ENCODE assay signal across 8 mouse cellular contexts in genomic region chrX:72987520-72987905, GRCm38 (mm10). TPM values are rescaled to one million over a fixed set of nuclear protein-coding genes. Genes with fewer than 3 reads are reported as not detected.
A peak's percentile ranks its signal among the peaks of the same experiment; 100 is the strongest.
DNase-seq lines count a peak whose midpoint lies in the region; ATAC-seq and TF ChIP-seq lines count a peak whose summit lies in the region.

No protein-coding gene starts in this region.

- no peaks in the 10 kb centered on the region for H3K4me1 ChIP-seq in heart, embryonic 16.5 days (ENCODE audit: control insufficient read depth, insufficient read depth, low read length)
- no peaks in the 10 kb centered on the region for H3K4me1 ChIP-seq in ES-E14 (ENCODE audit: control insufficient read depth in 2 of 2, insufficient read depth in 2 of 2, low read length in 2 of 2, poor library complexity in 1 of 2)
- 0 out of 2 replicates have a peak, but pooled peaks cover 3% of the 10 kb centered on the region for H3K4me1 ChIP-seq in hindbrain, embryonic 10.5 days (replicated peaks)
- no peaks in the 10 kb centered on the region for H3K4me1 ChIP-seq in liver, postnatal 0 days (ENCODE audit: insufficient read depth)

- peak overlapping the region; percentile 75 for H3K4me2 ChIP-seq in heart, embryonic 16.5 days (ENCODE audit: low read depth, low read length)
- peak overlapping the region; percentile 64 for H3K4me2 ChIP-seq in liver, postnatal 0 days (ENCODE audit: low read depth, low read length)

- TF ChIP-seq EP300 in liver, postnatal 0 days (IDR thresholded peaks at IDR 0.05; ENCODE audit: low read depth): no peak

- no peak overlapping the region for H3K27ac ChIP-seq in heart, embryonic 16.5 days (ENCODE audit: low read length)
- H3K27ac ChIP-seq in ES-E14 (ENCODE audit: insufficient read depth, low read depth, low read length, poor library complexity, severe bottlenecking): no peak overlapping the region
- peak overlapping the region; percentile 72 for H3K27ac ChIP-seq in hindbrain, embryonic 10.5 days
- no peak overlapping the region for H3K27ac ChIP-seq in liver, postnatal 0 days (ENCODE audit: low read depth)

- intact Hi-C loops in heart, postnatal 10 days (cut with DNase I): no loop called here

- no peaks in the 10 kb centered on the region for H3K9me3 ChIP-seq in heart, embryonic 16.5 days (replicated peaks; ENCODE audit: control insufficient read depth, low read length)
- H3K9me3 ChIP-seq in ES-E14 (ENCODE audit: control insufficient read depth, insufficient read depth, low read depth, low read length): no peaks in the 10 kb centered on the region
- no peaks in the 10 kb centered on the region for H3K9me3 ChIP-seq in hindbrain, embryonic 10.5 days
- H3K9me3 ChIP-seq in liver, postnatal 0 days (ENCODE audit: low read length): no peaks in the 10 kb centered on the region

- WGBS in heart, embryonic 16.5 days: 24% methylated on average over 12 of the region's 14 CpGs
- 21% methylated on average over 14 of the region's 14 CpGs for WGBS in hindbrain, embryonic 10.5 days
- WGBS in liver, postnatal 0 days (ENCODE audit: insufficient replicate concordance): 25% methylated on average over 14 of the region's 14 CpGs

- peak overlapping the region; percentile 54 for H3K4me3 ChIP-seq in heart, embryonic 16.5 days (ENCODE audit: low read length)
- peak overlapping the region; percentile 78 to 91 for H3K4me3 ChIP-seq in ES-E14 (ENCODE audit: insufficient read depth in 1 of 2, low read depth in 1 of 2, low read length in 2 of 2, poor library complexity in 1 of 2, severe bottlenecking in 1 of 2)
- peak overlapping the region; percentile 56 for H3K4me3 ChIP-seq in hindbrain, embryonic 10.5 days
- H3K4me3 ChIP-seq in liver, postnatal 0 days (ENCODE audit: low read depth, low read length): peak overlapping the region; percentile 33; the same call in 1 of the 2 replicates

- no peak for DNase-seq in heart, postnatal 10 days
- DNase-seq in ES-E14 (ENCODE audit: low read depth, low spot score): no peak
- no peak for DNase-seq in hindbrain, embryonic 10.5 days (ENCODE audit: low spot score)
- no peak for DNase-seq in liver, postnatal 0 days
- no peak for DNase-seq in adrenal gland, postnatal 10 days
- DNase-seq in cerebellum, adult 11 months: no peak
- no peak for DNase-seq in layer of hippocampus, adult 18-20 months (ENCODE audit: low spot score in 2 of 2)

- no peak for TF ChIP-seq CTCF in liver, postnatal 0 days (IDR thresholded peaks at IDR 0.05; ENCODE audit: low read depth)

- no peak for ATAC-seq in heart, embryonic 16.5 days (replicated peaks; ENCODE audit: extremely low read depth, insufficient read depth, low FRiP score)
- ATAC-seq in liver, postnatal 0 days: no peak

- H3K9ac ChIP-seq in heart, embryonic 16.5 days (ENCODE audit: low read length): peak overlapping the region; percentile 30
- H3K9ac ChIP-seq in ES-E14 (ENCODE audit: insufficient read depth, low read depth, low read length, poor library complexity, severe bottlenecking): peak overlapping the region; percentile 92
- no peak overlapping the region for H3K9ac ChIP-seq in liver, postnatal 0 days (replicated peaks)

- H3K36me3 ChIP-seq in heart, embryonic 16.5 days (ENCODE audit: control insufficient read depth, insufficient read depth): no peaks in the 10 kb centered on the region
- H3K36me3 ChIP-seq in ES-E14 (ENCODE audit: control insufficient read depth, insufficient read depth, low read length, poor library complexity, severe bottlenecking): no peaks in the 10 kb centered on the region
- H3K36me3 ChIP-seq in hindbrain, embryonic 10.5 days: no peaks in the 10 kb centered on the region
- no peaks in the 10 kb centered on the region for H3K36me3 ChIP-seq in liver, postnatal 0 days (replicated peaks; ENCODE audit: insufficient read depth, low read length)

- in situ Hi-C loops in ES-E14 (cut with MboI; ENCODE audit: low sequenced_read_pairs in 2 of 2, unreplicated experiment in 2 of 2): no loop called here

- peaks cover 5% of the 10 kb centered on the region; the same call in 1 of the 2 replicates for H3K27me3 ChIP-seq in heart, embryonic 16.5 days (ENCODE audit: control insufficient read depth, insufficient read depth, low read length)
- peaks cover 32% of the 10 kb centered on the region for H3K27me3 ChIP-seq in hindbrain, embryonic 10.5 days (ENCODE audit: insufficient read depth, poor library complexity, severe bottlenecking)
- peaks cover 15% of the 10 kb centered on the region; the same call in 1 of the 2 replicates for H3K27me3 ChIP-seq in liver, postnatal 0 days (ENCODE audit: insufficient read depth, low read length)

TF ChIP-seq in ES-E14, 5 proteins besides CTCF, POLR2A, EP300 and RAD21:
- no peak for TF ChIP-seq ZNF384 (IDR thresholded peaks at IDR 0.05; ENCODE audit: low read depth, low read length)

RNA-seq across cellular contexts. Expression of gene Zfp185, which starts 0.4 kb away (rescaled TPM):
- polyA plus RNA-seq in heart, embryonic 16.5 days (2015; fragmentation: Nextera tagmentation; extraction: Ambion mirVana): 3.3 and 3.6 TPM in 2 replicates
- 1 to 10 TPM; 2.3 to 3.3 TPM for total RNA-seq in heart, postnatal 10 days (2021)
- 8.5 and 9.8 TPM in 2 replicates for total RNA-seq in ES-E14 (2012; rRNA removed)
- polyA plus RNA-seq in hindbrain, embryonic 10.5 days (2016; fragmentation: Nextera tagmentation; extraction: Ambion mirVana): 3.7 and 5.1 TPM in 2 replicates
- 0.33 and 0.34 TPM in 2 replicates for polyA plus RNA-seq in liver, postnatal 0 days (2015; fragmentation: Nextera tagmentation; extraction: Ambion mirVana)
- total RNA-seq in adrenal gland, postnatal 10 days (2021): 1 to 10 TPM; 4.1 to 4.4 TPM
- 1 to 10 TPM; 1.3 to 1.4 TPM for total RNA-seq in layer of hippocampus, adult 18-20 months (2021)

RNA-seq across cellular contexts. Expression of gene Pnma5, which starts 49.4 kb away (rescaled TPM):
- polyA plus RNA-seq in heart, embryonic 16.5 days (2015; fragmentation: Nextera tagmentation; extraction: Ambion mirVana): not detected in 2 replicates
- total RNA-seq in heart, postnatal 10 days (2021): under 1 TPM in 1 of 2 experiments, not detected in 1; 0.15 TPM
- total RNA-seq in ES-E14 (2012; rRNA removed): 36.5 and 40.7 TPM in 2 replicates
- polyA plus RNA-seq in hindbrain, embryonic 10.5 days (2016; fragmentation: Nextera tagmentation; extraction: Ambion mirVana): 0.09 and 0.11 TPM in 2 replicates
- not detected in 2 replicates for polyA plus RNA-seq in liver, postnatal 0 days (2015; fragmentation: Nextera tagmentation; extraction: Ambion mirVana)
- under 1 TPM; 0.12 to 0.18 TPM for total RNA-seq in adrenal gland, postnatal 10 days (2021)
- total RNA-seq in layer of hippocampus, adult 18-20 months (2021): under 1 TPM; 0.20 to 0.48 TPM

Comparison
In these comparisons a context has a peak if more than half of its experiments do, and no peak if none do; other contexts are left out.
1. H3K4me3 ChIP-seq: peak in every context shown above with its lines; median percentile 84 in ES-E14; 56 in hindbrain, embryonic 10.5 days; 54 in heart, embryonic 16.5 days; 33 in liver, postnatal 0 days.
2. RNA of gene Pnma5, which starts 49.4 kb away (total RNA-seq): 36.5 to 40.7 TPM in ES-E14; 0.20 to 0.48 TPM in layer of hippocampus, adult 18-20 months, 0.12 to 0.18 TPM in adrenal gland, postnatal 10 days and 0.15 TPM in heart, postnatal 10 days; every median in the first group is over 10 times any median in the second.